ENCODE assay signal across 8 mouse cellular contexts in genomic region chr5:138995721-138996311, GRCm38 (mm10). TPM values are rescaled to one million over a fixed set of nuclear protein-coding genes. Genes with fewer than 3 reads are reported as not detected.
DNase-seq lines count a peak whose midpoint lies in the region; ATAC-seq and TF ChIP-seq lines count a peak whose summit lies in the region.

No protein-coding gene starts in this region.

- peak overlapping the region; percentile 91 for H3K9ac ChIP-seq in CH12.LX (ENCODE audit: insufficient read depth, low read depth)
- H3K9ac ChIP-seq in forebrain, embryonic 16.5 days (replicated peaks; ENCODE audit: low read depth, low read length): peak overlapping the region; percentile 74
- no peak overlapping the region; the same call in 1 of the 2 replicates for H3K9ac ChIP-seq in liver, embryonic 15.5 days
- H3K9ac ChIP-seq in neural tube, embryonic 14.5 days (replicated peaks; ENCODE audit: low read depth, low read length): peak overlapping the region; percentile 80

- 0% methylated on average over 42 of the region's 52 CpGs for WGBS in forebrain, embryonic 16.5 days
- 1% methylated on average over 49 of the region's 52 CpGs for WGBS in liver, embryonic 15.5 days (ENCODE audit: insufficient replicate concordance)
- WGBS in neural tube, embryonic 14.5 days: under 1% methylated on average over 33 of the region's 52 CpGs

- TF ChIP-seq RAD21 in CH12.LX (IDR thresholded peaks at IDR 0.05; ENCODE audit: low read depth, low read length): no peak; the same call in 1 of the 2 replicates

- dilution Hi-C loops in CH12.LX (cut with MboI; ENCODE audit: extremely low pct_ligation_motif_present, extremely low pct_unique_long_range_greater_than_20kb, low sequenced_read_pairs): no loop called here

- peak overlapping the region; percentile 31; the same call in 1 of the 2 replicates for H3K27ac ChIP-seq in CH12.LX (ENCODE audit: insufficient read depth, low read depth)
- peak overlapping the region; percentile 85 for H3K27ac ChIP-seq in forebrain, embryonic 16.5 days (ENCODE audit: low read length)
- H3K27ac ChIP-seq in liver, embryonic 15.5 days (replicated peaks): no peak overlapping the region
- H3K27ac ChIP-seq in neural tube, embryonic 14.5 days (ENCODE audit: low read depth, low read length): peak overlapping the region; percentile 89

- no peak for DNase-seq in CH12.LX (ENCODE audit: extremely low read depth)
- peak; percentile 86 to 90 for DNase-seq in heart, postnatal 10 days
- DNase-seq in kidney, postnatal 36 days: peak; percentile 86 to 87
- DNase-seq in urinary bladder, postnatal 25 days (ENCODE audit: low spot score): peak; percentile 57

- no peak for TF ChIP-seq POLR2A in CH12.LX (IDR thresholded peaks at IDR 0.05; ENCODE audit: low read depth, low read length)

- ATAC-seq in cerebellum, adult (ENCODE audit: insufficient number of reproducible peaks, low FRiP score, low TSS enrichment): peak; percentile 21; the same call in 1 of the 2 replicates
- peak; percentile 69 for ATAC-seq in forebrain, embryonic 16.5 days
- no peak for ATAC-seq in liver, embryonic 15.5 days (ENCODE audit: insufficient read depth)
- ATAC-seq in neural tube, embryonic 14.5 days (ENCODE audit: low read depth): peak; percentile 70

- peak overlapping the region; percentile 21 for H3K4me2 ChIP-seq in CH12.LX (ENCODE audit: insufficient read depth, low read depth, poor library complexity, severe bottlenecking)
- H3K4me2 ChIP-seq in forebrain, embryonic 16.5 days (ENCODE audit: low read length): peak overlapping the region; percentile 96
- peak overlapping the region; percentile 74 for H3K4me2 ChIP-seq in liver, embryonic 15.5 days
- H3K4me2 ChIP-seq in neural tube, embryonic 14.5 days (ENCODE audit: low read depth, low read length): peak overlapping the region; percentile 92

- peaks cover 4 to 30% of the 10 kb centered on the region in 2 experiments for H3K36me3 ChIP-seq in CH12.LX (replicated peaks in 1 of 2; ENCODE audit: control insufficient read depth in 1 of 2, insufficient read depth in 1 of 2, low read length in 1 of 2)
- no peaks in the 10 kb centered on the region for H3K36me3 ChIP-seq in forebrain, embryonic 16.5 days (ENCODE audit: control insufficient read depth, insufficient read depth)
- H3K36me3 ChIP-seq in liver, embryonic 15.5 days (replicated peaks): no peaks in the 10 kb centered on the region
- H3K36me3 ChIP-seq in neural tube, embryonic 14.5 days (ENCODE audit: control insufficient read depth, insufficient read depth, low read length): no peaks in the 10 kb centered on the region

- H3K9me3 ChIP-seq in CH12.LX (replicated peaks; ENCODE audit: low read length): peaks cover 10% of the 10 kb centered on the region
- H3K9me3 ChIP-seq in forebrain, embryonic 16.5 days (ENCODE audit: control insufficient read depth, low read length): no peaks in the 10 kb centered on the region
- H3K9me3 ChIP-seq in liver, embryonic 15.5 days (replicated peaks): no peaks in the 10 kb centered on the region
- no peaks in the 10 kb centered on the region for H3K9me3 ChIP-seq in neural tube, embryonic 14.5 days (ENCODE audit: control insufficient read depth, low read length)

- TF ChIP-seq EP300 in CH12.LX (IDR thresholded peaks at IDR 0.05; ENCODE audit: low read length): no peak

- peaks cover 11% of the 10 kb centered on the region for H3K79me2 ChIP-seq in CH12.LX (replicated peaks; ENCODE audit: control insufficient read depth, extremely low read depth, insufficient read depth, poor library complexity, severe bottlenecking)

- intact Hi-C loops in heart, postnatal 10 days (cut with DNase I): loop anchor here (1.0 to 5.0 kb wide), 3 partner anchors 22 to 139 kb away; no protein-coding TSS in a partner anchor

- H3K4me3 ChIP-seq in CH12.LX (replicated peaks in 1 of 3; ENCODE audit: low read depth in 2 of 3, low read length in 2 of 3, poor library complexity in 1 of 3): peak overlapping the region; percentile 45 to 88 (median 83)
- H3K4me3 ChIP-seq in forebrain, embryonic 16.5 days (replicated peaks; ENCODE audit: low read length): peak overlapping the region; percentile 72
- peak overlapping the region; percentile 57 for H3K4me3 ChIP-seq in liver, embryonic 15.5 days (replicated peaks)
- peak overlapping the region; percentile 55 for H3K4me3 ChIP-seq in neural tube, embryonic 14.5 days (ENCODE audit: low read depth, low read length)

- no peaks in the 10 kb centered on the region for H3K27me3 ChIP-seq in CH12.LX (replicated peaks)
- H3K27me3 ChIP-seq in forebrain, embryonic 16.5 days (replicated peaks; ENCODE audit: control insufficient read depth, insufficient read depth, low read length): peaks cover 59% of the 10 kb centered on the region
- H3K27me3 ChIP-seq in liver, embryonic 15.5 days: peaks cover 100% of the 10 kb centered on the region
- H3K27me3 ChIP-seq in neural tube, embryonic 14.5 days (ENCODE audit: control insufficient read depth, insufficient read depth, low read length): peaks cover 40% of the 10 kb centered on the region

- in situ Hi-C loops in CH12.LX (cut with MboI; ENCODE audit: low pct_ligation_motif_present, low pct_unique_long_range_greater_than_20kb, low sequenced_read_pairs): no loop called here

- TF ChIP-seq CTCF in CH12.LX (conservative IDR thresholded peaks at IDR 0.05 in 1 of 2, IDR thresholded peaks at IDR 0.05 in 1 of 2; ENCODE audit: low read depth in 2 of 2, low read length in 2 of 2): peak in 1 of 2 experiments; percentile 17; a peak in 2 of 4 replicates

- H3K4me1 ChIP-seq in CH12.LX (ENCODE audit: control insufficient read depth in 1 of 2, insufficient read depth in 2 of 2): peaks cover 4 to 37% of the 10 kb centered on the region in 2 experiments; a peak in 3 of 4 replicates
- H3K4me1 ChIP-seq in forebrain, embryonic 16.5 days (replicated peaks; ENCODE audit: control insufficient read depth, insufficient read depth, low read length): peaks cover 48% of the 10 kb centered on the region
- peaks cover 44% of the 10 kb centered on the region for H3K4me1 ChIP-seq in liver, embryonic 15.5 days (replicated peaks)
- H3K4me1 ChIP-seq in neural tube, embryonic 14.5 days (ENCODE audit: control insufficient read depth, insufficient read depth, low read length): peaks cover 22% of the 10 kb centered on the region

TF ChIP-seq in CH12.LX, 34 proteins besides CTCF, POLR2A, EP300 and RAD21:
- peak; percentile 32; the same call in 1 of the 2 replicates for TF ChIP-seq MAZ (IDR thresholded peaks at IDR 0.05; ENCODE audit: low read depth, low read length)
- no peak for TF ChIP-seq JUND (conservative IDR thresholded peaks at IDR 0.05; ENCODE audit: low read depth, low read length)
- peak; percentile 95 for TF ChIP-seq UBTF (IDR thresholded peaks at IDR 0.05; ENCODE audit: low read depth, low read length)
- peak; percentile 36; the same call in 1 of the 2 replicates for TF ChIP-seq TCF12 (IDR thresholded peaks at IDR 0.05; ENCODE audit: low read depth, low read length)
- peak; percentile 16; the same call in 1 of the 2 replicates for TF ChIP-seq SIN3A (IDR thresholded peaks at IDR 0.05; ENCODE audit: low read length)
- TF ChIP-seq MXI1 (IDR thresholded peaks at IDR 0.05; ENCODE audit: low read depth, low read length): peak; percentile 58; the same call in 1 of the 2 replicates
- TF ChIP-seq NRF1 (IDR thresholded peaks at IDR 0.05; ENCODE audit: low read depth, low read length): no peak

RNA-seq across cellular contexts. Expression of gene Pdgfa, which starts 1.4 kb away (rescaled TPM):
- total RNA-seq in CH12.LX (2012; rRNA removed): 20.3 and 26.5 TPM in 2 replicates
- 24.4 and 30.7 TPM in 2 replicates for total RNA-seq in CH12.LX (2014; rRNA removed)
- 22.2 and 27.5 TPM in 2 replicates for polyA plus RNA-seq in CH12.LX (2012; ENCODE audit: insufficient read length, low read depth)
- 15.5 and 19.1 TPM in 2 replicates for polyA plus RNA-seq in forebrain, embryonic 16.5 days (2015; fragmentation: Nextera tagmentation; extraction: Ambion mirVana)
- 10 to 100 TPM; 34.1 to 45.2 TPM for total RNA-seq in heart, postnatal 10 days (2021)
- 1.6 and 3.0 TPM in 2 replicates for polyA plus RNA-seq in liver, embryonic 15.5 days (2015; fragmentation: Nextera tagmentation; extraction: Ambion mirVana)
- polyA plus RNA-seq in neural tube, embryonic 14.5 days (2014; fragmentation: Nextera tagmentation; extraction: Ambion mirVana): 23.4 and 27.5 TPM in 2 replicates

Comparison
In these comparisons a context has a peak if more than half of its experiments do, and no peak if none do; other contexts are left out.
1. H3K4me2 ChIP-seq: peak in every context shown above with its lines; median percentile 96 in forebrain, embryonic 16.5 days; 92 in neural tube, embryonic 14.5 days; 74 in liver, embryonic 15.5 days; 21 in CH12.LX.